23 mouse cellular contexts compared by ENCODE assay signal in the genomic region with DNA sequence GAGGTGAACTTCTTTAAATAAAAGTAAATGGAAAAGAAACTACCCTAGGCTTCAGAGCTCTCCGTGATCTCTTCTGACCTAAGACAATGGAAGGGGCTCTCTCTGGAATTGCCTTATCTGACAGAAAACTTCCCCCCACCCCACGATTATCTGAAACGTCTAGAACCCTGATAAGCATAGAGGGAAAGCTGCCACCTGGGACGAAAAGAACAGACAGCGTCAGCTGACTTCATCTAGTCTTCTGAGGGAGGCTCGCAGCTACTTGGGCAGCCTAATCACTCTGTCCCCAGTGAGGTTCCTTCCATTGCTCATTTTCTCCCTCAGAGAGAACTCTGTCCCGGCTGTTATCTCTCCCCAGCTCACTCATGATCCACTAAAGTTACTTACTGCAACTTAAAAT. TPM values are rescaled to one million over a fixed set of nuclear protein-coding genes. Genes with fewer than 3 reads are reported as not detected.
DNase-seq lines count a peak whose midpoint lies in the region; ATAC-seq and TF ChIP-seq lines count a peak whose summit lies in the region.
"Had no signal": no experiment of that assay in that cellular context is flagged by ENCODE, and none has a peak within 500 bp of the region (broad histone marks: within the 10 kb centered on the region; RNA-seq: fewer than 3 reads in every experiment).

No protein-coding gene starts in this region.

- H3K4me3 ChIP-seq in lung, embryonic 16.5 days (ENCODE audit: low read length), result no peak overlapping the region
- H3K4me3 ChIP-seq in brown adipose tissue, adult 24 weeks (ENCODE audit: insufficient read depth, low read depth, low read length), result no peak overlapping the region
- H3K4me3 ChIP-seq in liver, embryonic 15.5 days (replicated peaks), result no peak overlapping the region
- no peak overlapping the region for H3K4me3 ChIP-seq in kidney, adult 2 months (ENCODE audit: insufficient read depth, low read depth, low read length)
- H3K4me3 ChIP-seq: forebrain, embryonic 10.5 days; forebrain, embryonic 13.5 days; heart, adult 2 months; heart, embryonic 10.5 days; heart, embryonic 13.5 days had no signal

- no peak for TF ChIP-seq POLR2A in kidney, adult 2 months (IDR thresholded peaks at IDR 0.05; ENCODE audit: low read depth, low read length)

- H3K27ac ChIP-seq in lung, embryonic 16.5 days (ENCODE audit: low read length), result peak overlapping the region; percentile 67
- H3K27ac ChIP-seq in brown adipose tissue, adult 24 weeks (replicated peaks; ENCODE audit: low read depth, low read length), result peak overlapping the region; percentile 8
- H3K27ac ChIP-seq in liver, embryonic 15.5 days (replicated peaks), result 0 out of 2 replicates have a peak overlapping the region, but pooled peaks have one; percentile 2
- H3K27ac ChIP-seq in kidney, adult 2 months (ENCODE audit: insufficient read depth, low read depth, low read length), result no peak overlapping the region
- H3K27ac ChIP-seq: forebrain, embryonic 10.5 days; forebrain, embryonic 13.5 days; heart, adult 2 months; heart, embryonic 10.5 days; heart, embryonic 13.5 days; hindbrain, embryonic 14.5 days had no signal

- H3K9me3 ChIP-seq in lung, embryonic 16.5 days (ENCODE audit: control insufficient read depth, low read length), result no peaks in the 10 kb centered on the region
- H3K9me3 ChIP-seq in liver, embryonic 15.5 days (replicated peaks), result no peaks in the 10 kb centered on the region
- H3K9me3 ChIP-seq: forebrain, embryonic 10.5 days; forebrain, embryonic 13.5 days; heart, embryonic 10.5 days; heart, embryonic 13.5 days had no signal

- DNase-seq in lung, postnatal 10 days, result no peak
- DNase-seq in urinary bladder, postnatal 10 days (ENCODE audit: low spot score), result no peak
- DNase-seq in kidney, adult 2 months, result no peak
- DNase-seq: adrenal gland, adult 8-10 months; adrenal gland, postnatal 25 days; cerebellum, adult 18-20 months; cerebellum, adult 9-10 months; cerebellum, postnatal 14 days; gastrocnemius, postnatal 10 days; heart, adult 2 months; heart, postnatal 14 days; heart, postnatal 4 days had no signal

- H3K36me3 ChIP-seq in lung, embryonic 16.5 days (ENCODE audit: control insufficient read depth, insufficient read depth, low read length), result peaks cover 43% of the 10 kb centered on the region
- H3K36me3 ChIP-seq in liver, embryonic 15.5 days (replicated peaks), result peaks cover 67% of the 10 kb centered on the region
- peaks cover 10% of the 10 kb centered on the region; the same call in 1 of the 2 replicates for H3K36me3 ChIP-seq in kidney, adult 2 months (ENCODE audit: control insufficient read depth, insufficient read depth, low read length)

- H3K27me3 ChIP-seq in lung, embryonic 16.5 days (ENCODE audit: control insufficient read depth, insufficient read depth, low read depth, low read length), result no peaks in the 10 kb centered on the region
- H3K27me3 ChIP-seq in liver, embryonic 15.5 days, result no peaks in the 10 kb centered on the region
- H3K27me3 ChIP-seq in kidney, adult 2 months (replicated peaks; ENCODE audit: control insufficient read depth, insufficient read depth, low read length), result no peaks in the 10 kb centered on the region
- H3K27me3 ChIP-seq: forebrain, embryonic 13.5 days; heart, embryonic 13.5 days had no signal

- H3K4me2 ChIP-seq in lung, embryonic 16.5 days (ENCODE audit: low read depth, low read length), result peak overlapping the region; percentile 7; the same call in 1 of the 2 replicates
- H3K4me2 ChIP-seq in liver, embryonic 15.5 days, result no peak overlapping the region
- H3K4me2 ChIP-seq: forebrain, embryonic 13.5 days; heart, embryonic 13.5 days; hindbrain, embryonic 14.5 days had no signal

- peaks cover 31% of the 10 kb centered on the region for H3K4me1 ChIP-seq in lung, embryonic 16.5 days (replicated peaks; ENCODE audit: control insufficient read depth, insufficient read depth, low read length)
- H3K4me1 ChIP-seq in brown adipose tissue, adult 24 weeks (ENCODE audit: control insufficient read depth, insufficient read depth, insufficient read length, low read length), result no peaks in the 10 kb centered on the region
- H3K4me1 ChIP-seq in liver, embryonic 15.5 days (replicated peaks), result peaks cover 43% of the 10 kb centered on the region
- H3K4me1 ChIP-seq in kidney, adult 2 months (ENCODE audit: control insufficient read depth, insufficient read depth, low read length), result peaks cover 3% of the 10 kb centered on the region; the same call in 1 of the 2 replicates
- H3K4me1 ChIP-seq: forebrain, embryonic 10.5 days; forebrain, embryonic 13.5 days had no signal

- no peak overlapping the region for H3K9ac ChIP-seq in lung, embryonic 16.5 days (ENCODE audit: low read length)
- H3K9ac ChIP-seq in liver, embryonic 15.5 days, result no peak overlapping the region
- H3K9ac ChIP-seq: forebrain, embryonic 13.5 days; heart, embryonic 13.5 days; hindbrain, embryonic 14.5 days had no signal

- no peak for ATAC-seq in lung, embryonic 16.5 days (ENCODE audit: low read depth)
- no peak for ATAC-seq in liver, embryonic 15.5 days (ENCODE audit: insufficient read depth)
- ATAC-seq: activated CD4-positive, CD25-positive, alpha-beta regulatory T cell, adult 4 months; CD4-positive, CD25-positive, alpha-beta regulatory T cell, adult 4 months; forebrain, embryonic 13.5 days; forebrain, embryonic 16.5 days had no signal

- 48% methylated on average over 7 of the region's 7 CpGs for WGBS in lung, embryonic 16.5 days
- WGBS in liver, embryonic 15.5 days (ENCODE audit: insufficient replicate concordance), result 27% methylated on average over 7 of the region's 7 CpGs
- WGBS in kidney, adult 2 months, result 94% methylated on average over 7 of the region's 7 CpGs

- TF ChIP-seq CTCF in kidney, adult 2 months (conservative IDR thresholded peaks at IDR 0.05; ENCODE audit: insufficient read depth, insufficient read length, low read depth, low read length), result no peak

RNA-seq across cellular contexts. Expression of gene Gpam, which starts 36.9 kb away (rescaled TPM):
- polyA plus RNA-seq in lung, embryonic 16.5 days (2015; fragmentation: Nextera tagmentation; extraction: Ambion mirVana), result 37.4 and 37.7 TPM in 2 replicates
- polyA plus RNA-seq in brown adipose tissue, adult 24 weeks (2012; ENCODE audit: insufficient read depth, insufficient read length, missing spikeins), result 110 and 122 TPM in 2 replicates
- 28.3 and 33.6 TPM in 2 replicates for polyA plus RNA-seq in liver, embryonic 15.5 days (2015; fragmentation: Nextera tagmentation; extraction: Ambion mirVana)
- 56.6 and 60.7 TPM in 2 replicates for polyA plus RNA-seq in kidney, adult 2 months (2012; rRNA removed)
